Mouse (Mus musculus): ENCODE data around the gene Akt1. TPM values are rescaled to one million over a fixed set of nuclear protein-coding genes. Genes with fewer than 3 reads are reported as not detected.
A peak's percentile ranks its signal among the peaks of the same experiment; 100 is the strongest.

Gene Akt1
- polyA plus RNA-seq, 1 experiment from 2014 or later = 61.1 TPM

DNA sequence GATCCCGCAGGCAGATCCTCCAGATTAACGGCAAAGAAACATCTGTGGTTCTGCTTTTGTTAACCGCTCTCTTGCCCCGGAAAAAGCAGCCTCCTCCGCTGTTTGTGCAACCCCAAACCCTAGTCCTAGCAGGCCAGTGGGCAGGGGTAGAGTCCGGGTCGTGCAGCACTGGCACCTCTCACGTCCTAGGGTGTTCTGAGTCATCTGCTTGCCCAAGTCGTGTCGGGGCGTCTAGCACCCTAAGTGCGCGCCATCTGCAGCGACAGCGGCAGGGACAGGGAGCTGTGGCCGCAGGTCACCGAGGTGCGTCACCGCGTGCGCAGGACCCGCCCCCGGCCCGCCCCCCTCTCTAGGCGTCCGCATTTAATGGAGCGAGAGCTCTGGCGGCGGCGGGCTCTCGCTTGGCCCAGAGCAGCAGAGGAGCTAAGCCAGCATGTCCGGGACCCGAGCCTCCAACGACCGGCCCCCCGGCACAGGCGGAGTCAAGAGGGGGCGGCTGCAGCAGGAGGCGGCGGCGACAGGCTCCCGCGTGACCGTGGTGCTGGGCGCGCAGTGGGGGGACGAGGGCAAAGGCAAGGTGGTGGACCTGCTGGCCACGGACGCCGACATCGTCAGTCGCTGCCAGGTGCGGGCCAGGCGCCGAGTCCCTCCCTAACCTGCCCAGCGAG, 54.9 kb downstream of the Akt1 start, which contains the start of gene Adssl1:
Gene Adssl1, plus strand, starts transcription at position 360 of the 668 bp plus-strand sequence.
- under 1% methylated on average over 42 of the region's 56 CpGs for WGBS
- H3K36me3 ChIP-seq = no peaks in the 10 kb centered on the region
- H3K4me1 ChIP-seq (replicated peaks) = peaks cover 27% of the 10 kb centered on the region
- peak within 1 kb of the TSS; percentile 73 for H3K9ac ChIP-seq (replicated peaks)
- no peak within 1 kb of the TSS for H3K27ac ChIP-seq
- H3K4me2 ChIP-seq (replicated peaks) = peak within 1 kb of the TSS; percentile 97
- peaks cover 49% of the 10 kb centered on the region for H3K27me3 ChIP-seq
- H3K4me3 ChIP-seq (replicated peaks) = peak within 1 kb of the TSS; percentile 54
- H3K9me3 ChIP-seq = no peaks in the 10 kb centered on the region
- peak; percentile 65 for ATAC-seq

DNA sequence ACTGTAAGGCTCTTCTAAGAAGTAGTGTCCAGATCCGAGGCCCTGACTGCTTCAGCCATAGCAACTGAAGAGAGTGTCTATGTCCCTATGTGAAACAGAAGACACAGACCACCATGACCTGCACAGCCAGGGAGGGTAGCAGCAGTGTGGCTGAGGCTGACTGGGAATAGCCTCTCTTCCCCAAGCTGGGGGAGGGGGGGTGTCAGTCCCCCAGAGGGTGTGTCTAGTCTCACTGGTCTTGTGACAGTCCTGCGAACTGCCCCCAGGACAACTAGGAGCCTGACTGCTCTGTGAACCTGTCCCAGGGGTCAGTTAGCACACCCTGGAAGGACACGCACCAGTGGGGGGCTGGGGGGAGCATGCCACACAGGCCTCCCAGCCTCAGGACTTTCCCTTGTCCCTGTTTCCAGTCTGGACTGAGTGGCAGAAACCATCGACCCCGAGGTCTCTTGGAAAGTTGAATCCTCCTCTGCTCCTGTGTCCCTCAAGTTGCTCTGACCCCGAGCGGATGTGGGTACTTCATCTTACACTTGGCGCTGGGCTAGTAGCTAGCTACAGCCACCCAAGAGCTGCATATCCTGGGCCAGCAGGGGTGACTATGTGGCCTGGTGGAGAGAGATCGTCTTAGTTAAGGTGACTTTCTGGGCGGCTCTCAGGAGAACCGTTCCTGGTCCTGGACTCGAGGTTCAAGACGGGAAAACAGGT, 55.6 kb downstream of the Akt1 start:
- no peaks in the 10 kb centered on the region for H3K36me3 ChIP-seq
- no peak overlapping the region for H3K27ac ChIP-seq
- H3K4me1 ChIP-seq (replicated peaks) = peaks cover 27% of the 10 kb centered on the region
- H3K4me3 ChIP-seq (replicated peaks) = peak overlapping the region; percentile 54
- peaks cover 49% of the 10 kb centered on the region for H3K27me3 ChIP-seq
- no peak overlapping the region for H3K9ac ChIP-seq (replicated peaks)
- WGBS = 30% methylated on average over 13 of the region's 13 CpGs
- H3K4me2 ChIP-seq (replicated peaks) = peak overlapping the region; percentile 97
- no peak for ATAC-seq
- H3K9me3 ChIP-seq = no peaks in the 10 kb centered on the region

DNA sequence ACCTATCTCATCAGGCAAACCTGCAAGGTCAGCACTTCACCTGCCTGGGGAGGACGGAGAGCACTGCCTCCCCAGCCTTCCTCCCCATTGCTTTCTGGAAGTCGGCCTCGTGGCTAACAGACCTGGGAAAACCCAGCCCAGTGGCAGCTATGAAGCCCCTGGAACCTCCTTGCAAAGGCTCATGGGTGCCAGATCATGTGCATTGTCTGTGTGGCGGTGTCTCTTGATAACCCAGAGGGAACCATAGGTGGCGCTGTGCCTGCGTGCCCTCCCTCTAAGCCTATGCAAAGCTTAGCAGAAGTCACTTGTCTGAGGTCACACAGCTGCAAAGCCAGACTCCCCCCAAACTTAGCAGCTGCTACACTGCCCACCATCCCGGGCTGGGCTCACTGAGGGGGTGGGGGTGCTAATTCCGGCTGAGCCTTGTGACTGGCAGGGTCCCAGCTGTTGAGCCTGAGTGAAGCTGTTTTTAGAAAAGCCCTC, 56.7 kb downstream of the Akt1 start:
- H3K4me2 ChIP-seq (replicated peaks) = no peak overlapping the region
- peak; percentile 76 for ATAC-seq
- 19% methylated on average over 8 of the region's 8 CpGs for WGBS
- no peaks in the 10 kb centered on the region for H3K9me3 ChIP-seq
- H3K4me1 ChIP-seq (replicated peaks) = peaks cover 27% of the 10 kb centered on the region
- H3K36me3 ChIP-seq = no peaks in the 10 kb centered on the region
- H3K27me3 ChIP-seq = peaks cover 47% of the 10 kb centered on the region
- H3K9ac ChIP-seq (replicated peaks) = no peak overlapping the region
- no peak overlapping the region for H3K27ac ChIP-seq
- no peak overlapping the region for H3K4me3 ChIP-seq (replicated peaks)

DNA sequence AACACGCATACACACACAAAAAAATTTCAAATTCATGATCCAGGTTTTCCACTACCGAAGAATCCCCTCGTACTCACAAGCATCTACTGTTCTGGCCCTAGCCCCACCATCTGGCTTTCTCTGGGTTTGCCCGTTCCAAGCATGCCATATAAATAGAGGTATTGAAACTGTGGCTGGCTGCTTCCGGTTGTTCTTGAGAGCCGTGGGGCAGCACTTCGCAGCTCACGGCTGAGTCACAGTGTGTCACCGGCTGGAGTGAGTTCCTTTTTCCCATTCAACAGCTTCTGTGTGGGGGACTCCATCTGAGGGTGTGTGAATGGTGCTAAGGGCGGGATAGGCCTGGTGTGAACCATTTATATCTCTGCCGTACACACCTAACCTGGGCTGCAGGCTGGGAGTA, 57.5 kb downstream of the Akt1 start:
- H3K4me2 ChIP-seq (replicated peaks) = no peak overlapping the region
- no peak for ATAC-seq
- no peak overlapping the region for H3K27ac ChIP-seq
- no peak overlapping the region for H3K4me3 ChIP-seq (replicated peaks)
- no peak overlapping the region for H3K9ac ChIP-seq (replicated peaks)
- no peaks in the 10 kb centered on the region for H3K36me3 ChIP-seq
- no peaks in the 10 kb centered on the region for H3K9me3 ChIP-seq
- 89% methylated on average over 11 of the region's 11 CpGs for WGBS
- H3K27me3 ChIP-seq = peaks cover 39% of the 10 kb centered on the region
- H3K4me1 ChIP-seq (replicated peaks) = peaks cover 27% of the 10 kb centered on the region

DNA sequence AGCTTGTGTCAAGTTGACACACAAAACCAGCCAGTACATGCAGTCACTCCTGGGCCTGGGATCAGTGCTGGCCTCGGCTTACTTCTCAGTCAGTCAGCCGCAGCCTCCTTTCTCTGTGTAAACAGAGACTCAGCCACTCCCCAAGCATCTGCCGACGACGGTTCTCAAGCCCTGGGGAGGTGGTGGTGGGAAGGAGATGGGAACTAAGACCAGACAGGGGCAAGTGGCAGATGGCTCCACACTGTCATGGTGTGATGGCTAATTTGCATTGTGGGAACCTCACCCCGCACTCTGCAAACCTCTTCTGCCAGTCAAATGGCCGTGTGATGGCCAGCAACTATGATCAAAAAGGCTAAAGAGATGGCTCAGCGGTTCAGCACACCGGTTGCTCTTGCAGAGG, 58.0 kb downstream of the Akt1 start:
- no peaks in the 10 kb centered on the region for H3K36me3 ChIP-seq
- peaks cover 34% of the 10 kb centered on the region for H3K27me3 ChIP-seq
- no peak overlapping the region for H3K27ac ChIP-seq
- ATAC-seq = no peak
- H3K4me3 ChIP-seq (replicated peaks) = no peak overlapping the region
- H3K9ac ChIP-seq (replicated peaks) = no peak overlapping the region
- H3K4me1 ChIP-seq (replicated peaks) = peaks cover 27% of the 10 kb centered on the region
- no peak overlapping the region for H3K4me2 ChIP-seq (replicated peaks)
- WGBS = 56% methylated on average over 9 of the region's 9 CpGs
- H3K9me3 ChIP-seq = no peaks in the 10 kb centered on the region

DNA sequence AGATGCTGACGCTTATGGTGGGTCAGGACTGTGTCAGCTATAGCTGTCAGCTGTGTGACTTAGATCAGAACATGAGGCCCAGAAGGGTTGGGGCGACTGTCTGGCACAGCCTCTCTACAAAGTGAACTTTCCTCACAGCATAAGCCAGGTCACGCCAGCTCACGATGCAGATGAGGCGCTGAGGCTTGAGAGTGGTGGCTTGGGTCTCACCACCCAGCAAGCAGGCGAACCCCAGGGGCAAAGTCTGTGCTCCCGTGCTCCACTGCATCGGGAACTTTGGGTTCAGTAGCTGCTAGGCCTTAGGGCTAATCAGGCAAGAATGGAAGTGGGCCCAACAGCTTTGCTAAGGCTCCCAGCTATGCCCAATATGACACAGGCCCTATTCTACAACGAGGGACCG, 65.7 kb downstream of the Akt1 start:
- 92% methylated on average over 10 of the region's 10 CpGs for WGBS
- Histone ChIP-seq H3K27me3 (no peaks in the 10 kb centered on the region), H3K4me1 (replicated peaks) (0 out of 2 replicates have a peak, but pooled peaks cover 2% of the 10 kb centered on the region), H3K36me3 (no peaks in the 10 kb centered on the region), H3K9me3 (no peaks in the 10 kb centered on the region), H3K9ac (replicated peaks) (no peak overlapping the region), H3K4me2 (replicated peaks) (no peak overlapping the region), H3K4me3 (replicated peaks) (no peak overlapping the region), H3K27ac (no peak overlapping the region)
- no peak for ATAC-seq

DNA sequence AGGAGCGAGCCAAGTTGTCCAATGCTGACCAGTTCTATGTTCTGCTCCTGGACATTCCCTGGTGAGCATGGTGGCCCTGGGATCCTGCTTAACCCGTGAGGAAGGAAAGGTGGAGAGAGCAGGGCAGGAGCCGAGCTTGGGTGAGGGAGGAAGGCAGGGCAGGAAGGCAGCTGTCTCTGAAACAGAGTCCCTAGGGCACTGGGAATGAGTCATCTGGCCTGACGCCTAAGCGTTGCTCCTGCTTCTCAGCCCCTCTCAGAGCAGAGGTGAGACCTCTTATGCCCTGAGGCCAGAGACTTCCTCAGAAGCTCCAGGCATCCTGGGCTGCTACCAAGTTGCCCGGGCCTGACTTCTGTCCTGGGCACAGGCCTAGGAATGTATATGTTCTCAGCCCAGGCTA, 67.7 kb downstream of the Akt1 start:
- Histone ChIP-seq H3K27me3 (no peaks in the 10 kb centered on the region), H3K36me3 (no peaks in the 10 kb centered on the region), H3K4me3 (replicated peaks) (no peak overlapping the region), H3K4me2 (replicated peaks) (no peak overlapping the region), H3K27ac (no peak overlapping the region), H3K9me3 (no peaks in the 10 kb centered on the region), H3K4me1 (replicated peaks) (0 out of 2 replicates have a peak, but pooled peaks cover 2% of the 10 kb centered on the region), H3K9ac (replicated peaks) (no peak overlapping the region)
- 73% methylated on average over 6 of the region's 6 CpGs for WGBS
- ATAC-seq = no peak

DNA sequence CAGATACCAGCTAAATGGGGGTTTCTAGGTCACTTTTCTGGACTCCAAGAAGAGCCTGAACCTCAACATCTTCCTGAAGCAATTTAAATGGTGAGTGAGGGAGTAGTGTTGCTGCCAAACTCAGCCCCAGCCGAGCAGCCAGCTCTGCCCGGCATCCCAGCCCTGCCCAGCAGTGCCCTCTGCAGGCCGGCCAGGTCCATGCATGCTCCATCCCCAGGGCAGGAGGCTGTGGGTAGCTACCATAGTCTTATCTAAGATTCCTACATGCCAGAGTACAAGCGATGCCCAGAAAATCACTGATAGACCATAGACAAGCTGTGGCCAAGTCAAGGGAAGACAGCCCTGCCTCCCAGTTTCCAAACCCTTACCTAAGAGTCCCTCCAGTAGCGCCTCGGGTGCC, 68.9 kb downstream of the Akt1 start:
- WGBS = 45% methylated on average over 6 of the region's 6 CpGs
- Histone ChIP-seq H3K4me1 (replicated peaks) (0 out of 2 replicates have a peak, but pooled peaks cover 2% of the 10 kb centered on the region), H3K9ac (replicated peaks) (no peak overlapping the region), H3K27me3 (no peaks in the 10 kb centered on the region), H3K9me3 (no peaks in the 10 kb centered on the region), H3K4me3 (replicated peaks) (no peak overlapping the region), H3K27ac (no peak overlapping the region; the same call in 1 of the 2 replicates), H3K4me2 (replicated peaks) (no peak overlapping the region), H3K36me3 (no peaks in the 10 kb centered on the region)
- ATAC-seq = 0 out of 2 replicates have a peak, but pooled peaks have one; percentile 31

DNA sequence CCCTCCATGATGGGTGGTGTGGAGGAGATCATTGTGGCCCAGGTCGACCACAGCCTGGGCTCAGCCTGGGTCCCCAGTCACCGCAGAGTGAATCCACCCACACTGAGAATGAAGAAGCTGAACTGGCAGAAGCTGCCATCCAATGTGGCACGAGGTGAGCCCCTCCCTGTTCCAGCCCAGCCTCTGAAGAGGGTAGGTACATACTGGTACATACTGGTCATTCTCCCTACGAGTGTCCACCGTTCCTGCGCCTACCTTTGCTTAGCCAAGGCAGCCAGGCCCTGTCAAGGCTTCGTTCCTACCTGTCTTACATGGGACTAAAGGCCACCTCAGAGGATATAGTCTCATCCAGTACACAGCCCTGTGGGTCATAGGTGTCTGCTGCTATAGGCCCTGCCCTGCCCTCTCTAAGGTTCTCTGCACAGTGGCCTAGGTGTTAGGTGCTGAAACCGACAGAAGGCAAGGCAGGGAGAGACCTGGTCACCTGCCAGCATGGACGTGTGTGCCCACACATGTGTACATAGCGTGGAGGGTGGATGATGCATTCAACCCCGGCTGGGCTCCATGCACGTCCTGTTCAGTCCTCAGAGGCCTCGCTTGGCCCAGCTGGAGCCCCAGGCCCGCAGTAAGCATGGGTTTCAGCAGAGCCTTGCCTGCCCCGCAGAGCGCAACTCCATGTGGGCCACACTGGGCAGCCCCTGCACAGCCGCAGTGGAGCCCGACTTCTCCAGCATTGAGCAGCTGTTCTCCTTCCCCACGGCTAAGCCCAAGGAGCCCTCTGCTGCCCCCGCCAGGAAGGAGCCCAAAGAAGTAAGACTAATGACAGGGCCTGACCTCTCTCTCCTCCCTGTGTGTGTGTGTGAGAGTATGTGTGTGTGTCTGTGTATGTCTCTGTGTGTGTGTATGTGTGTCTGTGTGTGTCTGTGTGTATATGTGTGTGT, 69.7 kb downstream of the Akt1 start:
- Histone ChIP-seq H3K36me3 (no peaks in the 10 kb centered on the region), H3K4me3 (replicated peaks) (no peak overlapping the region), H3K4me2 (replicated peaks) (no peak overlapping the region), H3K4me1 (replicated peaks) (0 out of 2 replicates have a peak, but pooled peaks cover 2% of the 10 kb centered on the region), H3K27ac (no peak overlapping the region), H3K9me3 (no peaks in the 10 kb centered on the region), H3K9ac (replicated peaks) (no peak overlapping the region), H3K27me3 (no peaks in the 10 kb centered on the region)
- WGBS = 62% methylated on average over 20 of the region's 20 CpGs
- ATAC-seq = peak; percentile 70

DNA sequence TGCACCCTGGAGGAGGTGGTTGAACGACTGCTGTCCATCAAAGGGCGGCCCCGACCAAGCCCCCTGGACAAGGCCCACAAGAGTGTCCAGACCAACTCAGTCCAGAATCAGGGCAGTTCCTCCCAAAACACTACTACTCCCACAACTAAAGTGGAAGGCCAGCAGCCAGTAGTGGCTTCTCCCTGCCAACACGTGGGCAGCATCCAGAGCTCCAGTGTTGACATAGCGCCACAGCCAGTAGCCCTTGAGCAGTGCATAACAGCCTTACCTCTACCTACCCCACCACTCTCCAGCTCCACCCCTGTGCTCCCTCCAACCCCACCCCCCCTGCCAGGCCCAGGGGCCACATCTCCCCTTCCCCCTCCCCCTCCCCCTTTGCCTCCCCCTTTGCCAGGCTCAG, 70.7 kb downstream of the Akt1 start:
- no peaks in the 10 kb centered on the region for H3K9me3 ChIP-seq
- ATAC-seq = no peak
- H3K4me1 ChIP-seq (replicated peaks) = 0 out of 2 replicates have a peak, but pooled peaks cover 2% of the 10 kb centered on the region
- no peak overlapping the region for H3K9ac ChIP-seq (replicated peaks)
- no peaks in the 10 kb centered on the region for H3K27me3 ChIP-seq
- H3K4me3 ChIP-seq (replicated peaks) = no peak overlapping the region
- 82% methylated on average over 5 of the region's 5 CpGs for WGBS
- no peak overlapping the region for H3K4me2 ChIP-seq (replicated peaks)
- no peak overlapping the region for H3K27ac ChIP-seq
- no peaks in the 10 kb centered on the region for H3K36me3 ChIP-seq

Data from midbrain, embryonic 13.5 days (tissue).